Mouse (Mus musculus) splenic B cell, adult 2 months (primary cell): ENCODE measurements around the gene Syn3.

ENCODE experiments used
- DNase-seq: peaks from one replicate; pipeline ENCODE4 v3.0.0-alpha.2; 2011; ENCODE audit warnings: low read depth, low spot score
- H3K27me3 ChIP-seq: 2 replicates; pipeline ENCODE4 v1.6.1; 2012; ENCODE audit warnings: mild to moderate bottlenecking, low read length, moderate library complexity, mixed read lengths; ENCODE audit not compliant: control insufficient read depth, poor library complexity, insufficient read depth, severe bottlenecking
- H3K36me3 ChIP-seq: 2 replicates; pipeline ENCODE4 v1.6.1; 2012; ENCODE audit warnings: mild to moderate bottlenecking, low read length, moderate library complexity, mixed read lengths; ENCODE audit not compliant: control insufficient read depth, poor library complexity, insufficient read depth, severe bottlenecking

The Syn3 gene

DNA sequence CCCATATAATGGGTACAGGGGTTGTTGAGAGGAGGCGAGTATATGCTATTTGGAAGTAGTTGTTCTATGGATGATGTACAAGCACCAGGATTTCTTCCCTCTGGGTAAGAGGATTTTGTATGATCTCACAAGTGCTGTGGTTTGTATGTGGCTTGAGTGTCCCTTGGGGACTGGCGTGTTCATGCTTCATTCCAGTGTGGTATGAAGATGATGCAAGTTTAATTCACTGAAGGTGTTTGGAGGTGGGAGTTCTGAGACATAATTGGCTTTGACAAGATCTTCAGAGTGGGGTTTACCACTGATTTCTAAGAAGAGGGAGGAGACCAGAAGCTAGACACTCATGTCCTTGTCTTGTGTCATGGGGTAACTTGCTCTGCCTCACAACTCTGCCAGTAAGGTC is 322.3 kb downstream of the Syn3 start:
- no peaks in the 10 kb centered on the region for H3K27me3 ChIP-seq
- DNase-seq, result no peak
- no peaks in the 10 kb centered on the region for H3K36me3 ChIP-seq

DNA sequence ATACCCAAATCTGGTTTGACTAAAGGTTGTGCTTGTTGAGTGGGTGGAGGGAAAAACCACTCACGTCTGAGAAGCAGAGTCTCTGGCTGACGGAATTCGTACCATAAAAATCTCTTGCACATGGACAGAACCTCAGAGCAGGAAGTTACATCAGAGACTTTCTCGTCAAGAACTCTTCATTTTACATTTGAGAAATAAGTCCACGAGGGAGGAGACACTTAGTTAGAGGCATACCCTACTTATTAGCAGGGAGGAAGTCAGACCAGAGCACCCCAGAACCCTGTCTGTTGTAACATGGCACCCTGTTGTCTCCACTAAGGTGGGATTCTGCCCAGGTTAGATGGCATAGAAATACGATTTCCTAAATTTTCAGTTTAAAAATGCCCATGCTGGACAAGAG is 324.7 kb downstream of the Syn3 start:
- H3K36me3 ChIP-seq, result no peaks in the 10 kb centered on the region
- no peak for DNase-seq
- H3K27me3 ChIP-seq, result no peaks in the 10 kb centered on the region

DNA sequence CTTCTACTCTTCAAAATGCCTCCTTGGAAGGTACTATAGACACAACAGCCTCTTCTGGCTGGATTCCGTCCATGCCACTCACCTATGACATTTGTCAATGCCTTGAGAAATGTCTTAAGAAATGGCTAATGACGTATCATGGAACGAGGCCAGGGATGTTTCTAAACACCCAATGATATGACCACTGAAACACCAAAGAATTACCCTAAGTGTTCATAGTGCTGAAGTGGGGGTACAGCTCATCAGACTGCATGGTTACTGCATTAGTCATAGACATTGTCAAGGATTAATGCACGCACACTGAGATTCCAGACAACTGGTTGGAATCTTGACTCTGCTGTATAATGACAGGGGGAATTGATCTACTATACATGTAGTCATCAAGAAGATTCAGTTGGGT is 325.4 kb downstream of the Syn3 start:
- no peaks in the 10 kb centered on the region for H3K36me3 ChIP-seq
- no peaks in the 10 kb centered on the region for H3K27me3 ChIP-seq
- no peak for DNase-seq

DNA sequence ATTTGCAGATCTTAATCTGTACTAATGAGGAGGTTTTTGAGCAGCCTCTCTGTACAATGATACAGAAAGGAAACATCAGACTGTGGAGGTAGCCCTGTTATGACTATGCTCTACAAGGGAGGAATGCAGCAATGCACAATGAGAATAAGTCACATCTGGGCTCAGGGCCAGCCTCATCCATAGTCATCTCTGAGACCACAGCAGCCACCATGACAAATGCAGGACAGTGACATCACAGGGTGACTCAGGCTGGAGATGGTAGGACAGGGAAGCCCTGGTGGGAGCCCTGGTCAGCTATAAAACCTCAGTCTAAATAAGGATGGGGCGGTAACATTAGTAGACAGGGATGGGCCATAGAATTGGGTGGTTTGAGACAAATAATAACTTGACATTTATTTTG is 327.4 kb downstream of the Syn3 start:
- Histone ChIP-seq H3K36me3 (no peaks in the 10 kb centered on the region), H3K27me3 (no peaks in the 10 kb centered on the region)
- no peak for DNase-seq

DNA sequence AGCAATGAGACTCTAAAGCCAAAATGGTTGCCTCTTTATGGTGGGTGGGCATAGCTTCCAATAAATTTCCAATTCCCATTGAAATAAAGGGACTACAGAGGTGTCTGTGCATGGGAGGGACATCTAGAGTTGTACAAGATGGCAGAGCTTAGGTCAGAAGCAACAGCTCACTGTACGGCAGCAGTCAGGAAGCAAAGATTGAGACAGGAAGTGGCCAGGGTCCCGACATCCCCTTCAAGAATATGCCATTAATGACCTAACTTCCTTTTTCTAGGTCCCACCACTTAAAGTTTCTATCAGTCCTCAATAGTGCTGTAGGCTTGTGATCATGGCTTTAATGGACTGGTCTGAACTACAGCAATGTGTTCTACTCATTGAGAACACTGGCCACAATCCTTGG is 330.6 kb downstream of the Syn3 start:
- no peaks in the 10 kb centered on the region for H3K36me3 ChIP-seq
- no peaks in the 10 kb centered on the region for H3K27me3 ChIP-seq
- DNase-seq, result no peak

DNA sequence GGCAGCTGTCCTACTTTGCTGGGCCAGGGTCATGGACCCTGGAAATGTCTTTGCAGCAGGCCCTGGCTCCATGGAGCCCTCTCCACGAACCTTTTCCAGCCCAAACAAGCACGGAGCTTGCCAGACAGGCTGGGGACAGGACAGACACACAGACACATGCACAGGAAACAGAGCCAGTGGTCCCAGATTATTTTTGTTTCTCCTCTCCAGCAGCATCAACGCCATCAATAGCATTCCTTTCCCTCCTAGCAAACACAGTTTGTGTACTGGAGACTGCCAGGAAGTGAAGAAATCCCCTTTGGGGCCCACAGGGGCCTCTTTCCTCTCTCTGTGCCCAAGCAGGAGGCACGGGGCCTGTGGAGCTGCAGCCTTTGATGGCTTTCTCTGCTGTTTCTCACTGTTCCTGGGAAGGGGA is 331.8 kb downstream of the Syn3 start:
- no peak for DNase-seq
- Histone ChIP-seq H3K36me3 (no peaks in the 10 kb centered on the region), H3K27me3 (no peaks in the 10 kb centered on the region)

DNA sequence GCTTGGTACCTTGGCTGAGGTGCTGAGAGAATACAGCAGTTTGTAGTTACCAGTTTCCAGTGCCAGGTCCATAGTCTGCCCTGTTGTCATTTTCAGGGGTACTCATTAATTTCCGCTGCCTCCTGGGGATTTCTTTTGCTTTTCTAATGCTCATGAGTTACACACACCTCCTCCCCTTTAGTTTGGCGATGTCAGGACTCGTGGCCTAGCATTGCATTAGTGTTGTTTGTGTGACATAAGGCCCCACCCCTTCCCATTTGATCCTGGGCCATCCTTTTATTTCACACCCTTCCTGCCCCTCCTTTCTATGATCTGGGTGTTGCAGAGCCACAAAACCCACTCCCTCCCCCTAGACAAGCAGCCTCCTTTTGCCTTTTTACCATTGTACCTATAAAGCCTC is 334.6 kb downstream of the Syn3 start:
- H3K27me3 ChIP-seq, result no peaks in the 10 kb centered on the region
- H3K36me3 ChIP-seq, result no peaks in the 10 kb centered on the region
- DNase-seq, result no peak

DNA sequence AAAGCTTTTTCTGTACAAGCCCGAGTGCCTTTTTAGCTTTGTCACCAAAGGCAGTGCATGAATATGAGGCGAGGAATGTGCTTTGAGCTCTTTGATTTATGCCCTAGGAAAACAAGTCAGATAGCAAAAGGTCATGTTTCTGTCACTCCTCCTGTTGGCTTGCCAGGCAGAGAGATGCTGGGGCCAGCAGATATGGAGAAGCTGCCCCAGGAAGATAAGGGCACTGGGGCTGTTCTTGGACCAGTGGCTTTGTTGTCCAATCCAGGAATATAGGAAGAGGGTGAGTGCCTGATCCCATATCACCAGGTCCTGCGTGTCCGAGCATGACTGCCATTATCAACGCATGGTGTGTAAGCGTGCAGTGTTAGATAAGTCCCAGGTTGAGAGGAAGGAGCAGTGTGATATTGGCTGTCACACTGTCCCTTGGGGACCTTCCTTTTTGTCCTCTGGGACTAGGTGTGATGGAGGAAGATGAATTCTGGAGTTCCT is 336.9 kb downstream of the Syn3 start:
- H3K36me3 ChIP-seq, result no peaks in the 10 kb centered on the region
- H3K27me3 ChIP-seq, result no peaks in the 10 kb centered on the region
- DNase-seq, result no peak

DNA sequence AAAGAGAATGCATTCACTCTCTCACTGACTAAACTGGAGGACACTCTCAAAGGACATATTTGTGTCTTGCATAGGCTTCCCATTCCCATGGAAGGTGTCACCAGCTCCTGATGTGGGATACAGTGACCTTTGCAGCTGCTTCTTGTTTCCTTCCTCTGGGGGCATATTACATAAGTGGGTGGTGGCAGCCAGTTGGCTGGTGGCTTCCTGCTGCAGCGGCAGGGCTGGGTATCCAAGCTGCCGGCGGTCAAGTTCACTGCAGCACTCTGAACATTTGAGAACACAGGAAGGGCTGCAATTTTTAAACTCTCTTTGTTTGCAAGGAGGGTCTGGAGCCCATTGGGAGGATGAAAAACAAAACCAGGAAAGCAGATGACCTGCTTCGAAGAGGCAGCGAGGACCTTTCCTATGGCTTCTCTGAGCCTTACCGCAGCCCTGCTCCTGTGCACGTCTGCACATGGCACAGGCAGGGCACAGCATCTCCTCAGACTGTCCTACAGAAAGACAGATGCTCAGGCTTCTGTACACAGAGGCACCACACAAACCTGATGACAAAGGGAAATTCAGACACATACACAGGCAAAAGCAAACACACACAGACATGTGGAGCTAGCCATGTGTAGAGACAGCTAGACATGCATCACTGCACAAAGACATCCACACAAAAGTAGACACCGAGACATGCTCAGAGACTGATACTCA is 340.3 kb downstream of the Syn3 start:
- no peak for DNase-seq
- Histone ChIP-seq H3K36me3 (no peaks in the 10 kb centered on the region), H3K27me3 (no peaks in the 10 kb centered on the region)

DNA sequence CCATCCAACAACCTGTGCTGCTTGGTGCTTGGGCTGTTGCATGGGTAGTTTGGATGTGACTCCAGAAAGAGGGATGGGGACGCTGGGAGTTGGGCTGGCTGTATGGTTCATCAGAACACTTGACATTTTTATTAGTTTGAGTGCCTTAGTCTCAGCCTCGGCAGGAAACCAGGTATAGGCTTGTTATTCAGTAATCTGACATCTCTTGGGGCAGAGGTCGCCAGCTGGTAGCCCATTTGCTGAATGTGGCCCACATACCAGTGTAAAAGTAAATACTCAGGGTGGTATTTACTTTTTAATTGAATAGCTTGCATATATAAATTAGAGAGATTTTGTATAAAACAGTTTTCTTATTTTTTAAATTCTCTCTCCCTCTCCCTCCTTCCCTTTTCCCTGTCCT is 343.4 kb downstream of the Syn3 start:
- Histone ChIP-seq H3K36me3 (no peaks in the 10 kb centered on the region), H3K27me3 (no peaks in the 10 kb centered on the region)
- no peak for DNase-seq

DNA sequence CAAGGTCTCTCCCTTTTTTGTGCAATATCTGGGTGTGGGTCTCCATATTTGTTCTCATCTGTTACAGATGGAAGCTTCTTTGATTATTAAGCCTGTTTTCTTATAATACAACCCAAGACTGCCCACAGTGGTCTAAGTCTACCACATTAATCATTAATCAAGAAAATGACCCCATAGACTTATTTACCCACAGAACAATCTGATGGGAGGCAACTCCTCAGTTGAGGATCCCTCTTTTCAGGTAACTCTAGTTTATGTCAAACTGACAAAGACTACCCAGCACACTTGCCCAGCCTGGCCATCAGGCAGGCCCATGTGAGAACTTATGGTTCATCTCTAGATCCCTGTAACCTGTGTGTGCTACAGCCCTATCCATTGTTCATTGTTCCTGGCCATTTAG is 345.5 kb downstream of the Syn3 start:
- no peak for DNase-seq
- H3K36me3 ChIP-seq, result no peaks in the 10 kb centered on the region
- no peaks in the 10 kb centered on the region for H3K27me3 ChIP-seq

DNA sequence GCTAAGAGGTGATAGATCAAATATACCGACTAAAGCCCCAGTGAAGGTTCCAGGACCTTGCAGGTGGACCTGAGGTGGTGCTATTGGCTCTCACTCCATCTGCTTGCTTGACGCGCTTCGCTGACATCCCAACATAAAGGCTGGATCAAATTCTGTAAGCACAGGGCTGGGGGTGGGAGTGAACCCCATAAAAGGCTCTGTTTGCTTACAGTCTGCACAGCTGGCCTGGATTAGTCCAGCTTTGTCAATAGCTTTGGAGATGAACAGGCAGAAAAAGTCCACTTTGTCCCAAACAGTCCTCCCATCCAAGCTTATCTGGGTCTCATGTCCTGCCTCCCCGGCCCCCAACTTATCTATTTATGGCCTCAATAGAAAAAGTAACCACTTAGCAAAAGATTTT is 347.3 kb downstream of the Syn3 start:
- H3K27me3 ChIP-seq, result no peaks in the 10 kb centered on the region
- H3K36me3 ChIP-seq, result no peaks in the 10 kb centered on the region
- no peak for DNase-seq

DNA sequence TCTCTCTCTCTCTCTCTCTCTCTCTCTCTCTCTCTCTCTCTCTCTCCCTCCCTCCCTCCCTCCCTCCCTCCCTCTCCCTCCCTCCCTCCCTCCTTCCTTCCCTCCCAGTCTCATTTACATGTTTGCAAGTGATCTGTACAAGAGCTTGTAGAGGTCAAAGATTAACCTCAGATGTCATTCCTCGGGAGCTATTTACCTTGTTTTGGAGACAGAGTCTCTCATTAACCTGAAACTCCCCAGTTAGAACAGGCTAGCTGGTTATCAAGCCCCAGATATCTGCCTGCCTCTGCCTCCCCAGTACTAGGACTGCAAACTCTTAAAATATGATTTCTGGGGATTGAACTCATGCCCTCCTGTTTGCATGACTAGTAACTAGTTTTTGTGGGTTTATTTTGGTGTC is 348.6 kb downstream of the Syn3 start:
- Histone ChIP-seq H3K36me3 (no peaks in the 10 kb centered on the region), H3K27me3 (no peaks in the 10 kb centered on the region)
- DNase-seq, result no peak

DNA sequence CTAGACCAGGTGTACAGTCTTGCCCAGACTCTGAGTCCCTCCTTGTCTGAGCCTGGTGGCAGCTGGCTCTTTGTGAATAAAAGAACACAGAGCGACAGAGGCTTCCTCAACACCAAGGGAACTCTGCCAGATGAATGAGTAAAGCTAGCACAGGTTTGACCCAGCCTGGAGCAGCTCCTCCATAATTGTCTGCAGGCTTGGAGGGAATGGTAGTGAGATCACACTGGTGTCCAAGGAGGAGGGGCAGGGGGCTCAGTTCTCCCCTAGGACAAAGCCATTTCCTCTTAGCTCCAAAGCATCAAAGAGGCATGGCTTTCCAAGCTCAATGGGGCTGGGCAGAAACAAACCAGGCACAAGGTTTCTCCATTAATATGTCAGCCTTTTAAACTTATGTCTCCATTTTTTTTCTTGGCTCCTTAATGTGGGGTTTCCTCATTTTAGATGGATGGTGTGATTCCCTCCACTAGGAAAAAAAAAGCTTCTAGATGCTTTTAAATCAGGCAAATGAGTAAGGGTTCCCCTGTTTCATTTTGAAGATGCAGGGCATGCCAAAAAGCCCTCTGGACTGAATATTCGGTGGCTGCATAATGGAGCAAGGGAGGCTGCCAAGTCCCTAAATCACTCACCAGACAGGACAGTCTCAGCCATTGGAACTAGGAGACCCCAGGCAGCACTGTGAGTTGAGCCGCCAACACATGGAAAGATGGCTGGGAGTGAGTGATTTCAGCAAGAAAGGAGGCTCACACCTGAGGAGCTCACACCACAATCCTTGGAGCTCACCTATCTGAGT is 349.5 kb downstream of the Syn3 start:
- Histone ChIP-seq H3K27me3 (no peaks in the 10 kb centered on the region), H3K36me3 (no peaks in the 10 kb centered on the region)
- DNase-seq, result no peak

DNA sequence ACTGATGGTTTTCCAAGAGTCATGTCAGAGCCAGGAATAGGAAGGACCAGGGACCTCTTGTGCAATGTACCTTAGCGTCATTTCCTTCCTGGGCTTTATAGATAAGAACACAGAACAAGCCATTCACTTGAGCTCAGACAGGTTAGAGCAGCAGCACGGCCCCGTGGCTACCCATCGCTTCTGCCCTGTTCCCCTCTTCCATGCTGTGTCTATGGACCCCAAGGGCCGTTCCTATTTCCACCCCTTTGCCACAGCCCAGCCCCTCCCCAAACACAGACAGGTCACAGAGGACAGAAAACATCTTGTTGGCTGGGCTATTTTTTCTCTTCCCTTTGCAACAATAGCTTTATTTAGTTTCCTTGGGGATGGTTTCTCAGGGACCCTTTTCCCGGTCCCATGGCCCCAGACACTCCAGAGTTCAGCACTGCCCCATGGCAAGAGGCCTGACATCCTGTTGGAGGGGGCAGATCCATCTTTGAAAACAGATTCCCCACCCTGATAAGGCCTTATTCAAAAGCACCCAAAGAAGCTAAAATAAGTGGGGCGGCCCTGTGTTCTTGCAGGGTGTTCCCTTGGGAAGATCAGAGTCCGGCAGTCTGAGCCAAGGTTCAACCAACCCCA is 359.5 kb downstream of the Syn3 start:
- no peaks in the 10 kb centered on the region for H3K36me3 ChIP-seq
- H3K27me3 ChIP-seq, result no peaks in the 10 kb centered on the region
- DNase-seq, result no peak
